Mouse (Mus musculus): ENCODE measurements around the gene Rbms1. TPM values are rescaled to one million over a fixed set of nuclear protein-coding genes. Genes with fewer than 3 reads are reported as not detected.

Gene Rbms1
- polyA plus RNA-seq, 1 experiment from 2014 or later = 50.9 TPM

DNA sequence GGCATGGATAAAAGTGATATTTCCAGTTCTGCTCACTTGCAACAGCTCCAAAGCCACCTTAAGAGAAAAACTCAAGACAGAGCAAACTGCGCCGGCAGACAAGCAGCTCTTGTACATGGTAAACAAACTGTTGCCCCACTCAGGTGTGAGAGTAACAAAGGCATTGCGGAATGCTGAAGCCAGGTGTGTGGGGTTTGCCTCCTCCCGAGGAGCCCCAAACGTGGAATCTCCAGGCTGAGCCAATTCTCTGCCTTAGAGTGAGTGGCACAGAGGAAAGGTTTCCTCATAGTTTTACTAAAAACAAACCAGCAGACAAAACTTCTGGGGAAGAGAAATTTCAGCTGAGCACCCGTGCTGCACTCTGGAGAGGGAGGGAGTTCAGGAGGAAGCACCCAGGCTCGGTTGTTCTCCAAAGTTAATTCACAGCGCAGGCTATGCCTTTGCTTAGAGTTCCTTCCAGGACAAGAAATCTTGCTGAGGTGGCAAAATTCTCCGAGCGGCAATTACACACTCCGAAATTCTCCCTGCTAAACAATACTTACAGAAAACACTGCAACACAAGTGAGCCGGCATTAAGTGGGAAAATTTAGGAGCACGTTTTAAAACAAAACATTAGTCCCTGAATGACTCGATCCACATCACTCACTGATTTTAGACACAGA, 111.8 kb downstream of the Rbms1 start:
- H3K9ac ChIP-seq = no peak overlapping the region
- H3K4me2 ChIP-seq = no peak overlapping the region
- 75% methylated on average over 14 of the region's 14 CpGs for WGBS
- H3K36me3 ChIP-seq (replicated peaks) = no peaks in the 10 kb centered on the region
- no peaks in the 10 kb centered on the region for H3K27me3 ChIP-seq (replicated peaks)
- H3K9me3 ChIP-seq = no peaks in the 10 kb centered on the region
- no peak overlapping the region for H3K4me3 ChIP-seq
- no peak for ATAC-seq (replicated peaks)
- no peaks in the 10 kb centered on the region for H3K4me1 ChIP-seq
- no peak overlapping the region for H3K27ac ChIP-seq

DNA sequence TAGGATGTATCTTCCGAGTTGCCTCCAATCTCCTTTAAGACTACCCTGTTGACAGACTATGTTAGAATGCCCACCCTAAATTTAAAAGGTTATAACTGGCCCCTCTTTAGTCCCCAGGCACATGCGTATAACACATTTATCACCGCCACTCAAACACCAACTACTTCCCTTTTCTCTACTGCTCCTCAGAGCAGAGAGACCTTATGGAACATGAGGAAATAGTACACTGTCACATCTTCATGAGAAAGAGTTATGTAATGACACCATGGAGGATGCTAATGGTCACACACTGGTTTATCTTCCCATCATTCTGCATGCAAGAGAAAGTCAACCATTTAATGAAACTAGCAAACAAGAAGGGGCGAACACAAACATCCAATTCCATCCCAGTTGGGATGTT, 114.5 kb downstream of the Rbms1 start:
- Histone ChIP-seq H3K4me3 (no peak overlapping the region), H3K36me3 (replicated peaks) (no peaks in the 10 kb centered on the region), H3K4me1 (no peaks in the 10 kb centered on the region), H3K27me3 (replicated peaks) (no peaks in the 10 kb centered on the region), H3K4me2 (no peak overlapping the region), H3K9me3 (no peaks in the 10 kb centered on the region), H3K27ac (no peak overlapping the region), H3K9ac (no peak overlapping the region)
- no peak for ATAC-seq (replicated peaks)
- WGBS = 96% methylated on average over 4 of the region's 4 CpGs

DNA sequence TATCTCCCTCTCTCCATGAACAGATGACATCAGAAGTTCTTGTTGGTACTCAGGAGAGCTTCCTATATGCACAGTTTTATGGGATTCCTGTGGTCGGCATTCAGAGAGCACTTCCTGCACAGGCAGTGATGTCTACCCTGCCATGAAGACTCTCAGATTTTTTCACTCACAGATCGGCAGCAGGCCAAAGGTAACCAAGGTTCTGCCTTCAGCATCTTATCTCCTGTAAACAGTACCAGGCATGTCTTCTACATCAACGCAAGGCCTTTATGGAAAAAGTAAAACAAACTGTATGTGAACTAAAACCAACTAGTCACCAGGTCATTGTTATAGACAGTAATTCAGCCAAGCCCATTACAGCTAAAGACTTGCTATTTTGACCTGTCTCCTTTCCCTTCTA, 115.0 kb downstream of the Rbms1 start:
- Histone ChIP-seq H3K27me3 (replicated peaks) (no peaks in the 10 kb centered on the region), H3K9me3 (no peaks in the 10 kb centered on the region), H3K9ac (no peak overlapping the region), H3K4me3 (no peak overlapping the region), H3K4me1 (no peaks in the 10 kb centered on the region), H3K36me3 (replicated peaks) (no peaks in the 10 kb centered on the region), H3K27ac (no peak overlapping the region), H3K4me2 (no peak overlapping the region)
- no peak for ATAC-seq (replicated peaks)
- 94% methylated on average over 3 of the region's 3 CpGs for WGBS

DNA sequence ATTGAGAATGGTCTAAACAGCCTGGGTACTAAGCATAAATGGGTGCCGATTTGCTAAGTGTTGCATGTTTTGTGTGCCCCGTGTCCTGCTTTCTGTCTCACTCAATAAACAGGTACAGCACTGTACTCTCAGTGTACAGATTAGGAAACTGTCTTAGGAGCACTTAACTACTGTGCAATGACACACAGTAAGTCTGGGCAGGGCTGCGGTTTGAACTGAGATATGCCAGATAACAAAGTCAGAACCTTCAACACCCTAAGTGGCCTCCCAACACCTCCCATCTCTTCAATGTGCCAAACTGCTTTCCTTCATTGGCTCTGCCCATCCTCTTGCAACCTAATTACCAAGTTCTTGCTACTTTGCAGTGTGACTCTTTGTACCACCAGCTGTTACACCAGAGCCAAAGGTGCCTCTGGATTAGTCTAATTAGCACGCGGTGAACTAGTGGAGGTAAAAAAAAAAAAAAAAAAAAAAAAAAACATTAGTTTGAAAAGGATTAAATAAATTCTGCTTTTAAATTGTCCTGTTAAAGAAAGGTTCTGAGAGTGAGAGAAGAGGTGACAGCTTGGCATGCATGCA, 117.6 kb downstream of the Rbms1 start:
- WGBS = 55% methylated on average over 5 of the region's 5 CpGs
- no peak overlapping the region for H3K27ac ChIP-seq
- no peaks in the 10 kb centered on the region for H3K4me1 ChIP-seq
- H3K36me3 ChIP-seq (replicated peaks) = no peaks in the 10 kb centered on the region
- H3K4me3 ChIP-seq = no peak overlapping the region
- H3K9me3 ChIP-seq = no peaks in the 10 kb centered on the region
- ATAC-seq (replicated peaks) = no peak
- no peak overlapping the region for H3K9ac ChIP-seq
- H3K27me3 ChIP-seq (replicated peaks) = no peaks in the 10 kb centered on the region
- H3K4me2 ChIP-seq = no peak overlapping the region

DNA sequence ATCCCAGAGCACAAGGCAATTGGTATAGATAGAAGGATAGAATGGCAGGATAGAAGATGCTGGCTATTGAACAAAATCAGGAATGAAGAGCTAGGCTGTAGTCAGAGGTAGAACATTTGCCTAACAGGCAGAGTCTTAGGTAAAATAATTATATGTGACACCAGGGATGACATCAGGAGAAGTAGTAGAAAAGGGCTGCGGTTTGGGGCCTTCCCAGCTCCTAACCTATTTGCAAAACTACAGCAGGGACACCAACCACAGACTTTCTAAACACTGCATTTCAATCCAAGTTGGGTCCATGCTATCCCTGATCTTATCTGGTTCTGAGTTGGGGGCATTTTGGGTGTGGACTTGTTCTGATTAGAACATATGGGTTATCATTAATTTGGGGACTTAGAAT, 118.7 kb downstream of the Rbms1 start:
- no peak for ATAC-seq (replicated peaks)
- WGBS = 92% methylated on average over 1 of the region's 1 CpGs
- H3K4me3 ChIP-seq = no peak overlapping the region

DNA sequence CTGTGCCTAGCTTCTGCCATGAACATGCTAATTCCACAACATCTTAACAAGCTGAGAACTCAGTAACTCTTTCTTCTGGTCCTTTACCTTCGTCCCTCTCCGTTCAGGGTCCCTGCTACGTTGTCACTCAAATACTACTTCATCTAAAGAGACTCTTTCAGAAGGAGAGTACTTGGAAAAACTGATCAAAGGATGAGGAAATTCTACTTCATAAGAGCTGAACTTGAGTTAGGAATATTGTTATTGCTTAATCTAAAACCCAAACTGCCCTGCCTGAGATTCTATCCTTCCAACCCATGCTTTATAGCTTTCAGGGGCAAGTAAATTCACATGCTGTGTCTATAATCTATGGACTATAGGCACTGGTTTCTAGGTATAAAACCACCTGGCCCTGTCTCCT, 119.4 kb downstream of the Rbms1 start:
- no peaks in the 10 kb centered on the region for H3K9me3 ChIP-seq
- 91% methylated on average over 3 of the region's 3 CpGs for WGBS
- no peaks in the 10 kb centered on the region for H3K36me3 ChIP-seq (replicated peaks)
- no peak overlapping the region for H3K9ac ChIP-seq
- no peak overlapping the region for H3K4me3 ChIP-seq
- H3K27ac ChIP-seq = no peak overlapping the region
- no peaks in the 10 kb centered on the region for H3K27me3 ChIP-seq (replicated peaks)
- no peak overlapping the region for H3K4me2 ChIP-seq
- no peak for ATAC-seq (replicated peaks)
- peaks cover 5% of the 10 kb centered on the region; the same call in 1 of the 2 replicates for H3K4me1 ChIP-seq

More for the DNA sequence above, 118.7 kb downstream of the Rbms1 start:
- Histone ChIP-seq H3K27ac (no peak overlapping the region), H3K36me3 (replicated peaks) (no peaks in the 10 kb centered on the region), H3K4me2 (no peak overlapping the region), H3K27me3 (replicated peaks) (no peaks in the 10 kb centered on the region), H3K9ac (no peak overlapping the region), H3K4me1 (no peaks in the 10 kb centered on the region), H3K9me3 (no peaks in the 10 kb centered on the region)

DNA sequence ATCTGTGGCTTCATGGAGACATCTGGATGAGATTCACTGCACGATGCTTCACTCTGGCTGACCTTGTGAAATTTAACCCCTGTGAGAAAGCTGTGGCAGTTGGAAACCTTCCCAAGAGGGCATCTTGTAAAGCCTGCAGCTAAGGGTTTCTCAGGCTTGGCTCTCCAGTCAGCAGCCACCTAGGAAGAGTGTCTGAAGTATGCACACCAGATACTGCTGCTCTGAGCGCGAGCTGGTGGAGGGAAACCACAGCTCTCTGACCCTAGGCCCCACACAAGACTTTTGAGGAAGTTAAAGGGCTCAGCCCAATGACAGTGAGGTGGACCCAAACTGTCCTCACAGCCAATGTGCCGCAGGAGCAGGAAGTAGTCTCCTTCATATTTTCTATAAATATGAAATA, 120.0 kb downstream of the Rbms1 start:
- H3K4me1 ChIP-seq = peaks cover 7% of the 10 kb centered on the region; the same call in 1 of the 2 replicates
- H3K27me3 ChIP-seq (replicated peaks) = no peaks in the 10 kb centered on the region
- ATAC-seq (replicated peaks) = no peak
- H3K9me3 ChIP-seq = no peaks in the 10 kb centered on the region
- H3K4me3 ChIP-seq = no peak overlapping the region
- no peaks in the 10 kb centered on the region for H3K36me3 ChIP-seq (replicated peaks)
- no peak overlapping the region for H3K9ac ChIP-seq
- H3K4me2 ChIP-seq = no peak overlapping the region
- no peak overlapping the region for H3K27ac ChIP-seq
- 75% methylated on average over 4 of the region's 4 CpGs for WGBS

DNA sequence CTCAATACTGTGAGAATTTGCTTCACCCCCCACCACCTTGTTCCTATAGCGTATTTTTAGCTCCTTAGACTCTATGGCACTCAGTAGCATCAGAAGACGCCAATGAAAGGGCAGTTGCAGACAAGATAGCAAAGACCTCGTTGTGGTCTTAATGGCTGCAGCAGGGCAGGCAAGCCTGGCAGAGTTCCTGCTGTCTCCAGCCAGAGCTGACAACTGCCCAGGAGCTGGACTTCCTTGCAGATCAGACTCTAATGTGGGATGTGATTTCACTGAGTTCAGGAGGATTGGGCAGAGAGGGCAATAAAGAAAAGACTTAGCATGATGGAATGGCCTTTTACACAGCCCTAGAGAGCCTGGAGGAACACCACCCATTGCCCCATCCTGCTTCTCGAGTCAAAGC, 122.1 kb downstream of the Rbms1 start:
- Histone ChIP-seq H3K27ac (no peak overlapping the region), H3K36me3 (replicated peaks) (no peaks in the 10 kb centered on the region), H3K9me3 (no peaks in the 10 kb centered on the region), H3K4me3 (no peak overlapping the region), H3K4me2 (no peak overlapping the region), H3K4me1 (peaks cover 11% of the 10 kb centered on the region; the same call in 1 of the 2 replicates), H3K27me3 (replicated peaks) (no peaks in the 10 kb centered on the region), H3K9ac (no peak overlapping the region)
- WGBS = 86% methylated on average over 4 of the region's 4 CpGs
- no peak for ATAC-seq (replicated peaks)

DNA sequence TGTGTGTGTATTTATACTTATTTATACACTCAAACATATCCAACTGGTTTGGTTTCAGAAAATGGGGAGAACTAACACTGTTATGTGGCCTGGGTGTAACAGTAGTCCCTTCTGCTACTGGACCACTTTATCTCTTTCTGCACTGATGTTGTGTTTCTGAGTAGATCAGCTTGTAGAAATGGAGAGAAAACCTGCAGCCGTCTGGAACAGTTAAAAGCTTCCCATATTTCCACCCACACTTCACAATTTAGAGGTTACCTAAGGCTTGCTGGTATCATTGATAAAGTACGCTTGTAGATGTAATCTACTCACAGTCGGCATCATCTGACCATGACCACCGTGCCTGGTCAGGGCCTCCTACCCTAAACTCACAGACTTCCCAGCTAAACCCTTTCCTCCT, 123.5 kb downstream of the Rbms1 start:
- Histone ChIP-seq H3K4me1 (peaks cover 11% of the 10 kb centered on the region; the same call in 1 of the 2 replicates), H3K9ac (no peak overlapping the region), H3K9me3 (no peaks in the 10 kb centered on the region), H3K27ac (no peak overlapping the region), H3K4me3 (no peak overlapping the region), H3K4me2 (no peak overlapping the region), H3K27me3 (replicated peaks) (no peaks in the 10 kb centered on the region), H3K36me3 (replicated peaks) (no peaks in the 10 kb centered on the region)
- no peak for ATAC-seq (replicated peaks)
- 93% methylated on average over 4 of the region's 4 CpGs for WGBS

DNA sequence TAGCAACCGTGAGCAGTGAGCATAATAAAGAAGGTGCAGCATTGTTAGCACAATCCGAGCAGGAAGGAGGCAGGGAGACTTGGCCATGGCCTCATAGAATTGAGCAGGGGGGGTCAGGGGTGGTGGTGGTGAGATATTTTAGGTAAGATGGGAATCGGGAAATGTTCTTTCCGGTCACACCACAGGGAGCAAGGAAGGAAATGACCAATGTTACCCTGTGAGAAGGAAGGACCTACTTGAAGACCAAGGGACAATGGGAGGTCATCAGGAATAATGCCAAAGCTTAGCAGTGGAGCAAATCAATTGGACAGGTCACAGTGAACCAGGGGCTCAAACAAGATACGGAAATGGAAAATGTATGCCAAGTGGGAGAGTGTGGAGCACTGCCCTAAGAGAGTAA, 124.1 kb downstream of the Rbms1 start:
- H3K27me3 ChIP-seq (replicated peaks) = no peaks in the 10 kb centered on the region
- H3K4me3 ChIP-seq = no peak overlapping the region
- no peak overlapping the region for H3K4me2 ChIP-seq
- no peak for ATAC-seq (replicated peaks)
- no peak overlapping the region for H3K9ac ChIP-seq
- H3K4me1 ChIP-seq = peaks cover 11% of the 10 kb centered on the region; the same call in 1 of the 2 replicates
- H3K36me3 ChIP-seq (replicated peaks) = no peaks in the 10 kb centered on the region
- 53% methylated on average over 5 of the region's 5 CpGs for WGBS
- no peaks in the 10 kb centered on the region for H3K9me3 ChIP-seq
- H3K27ac ChIP-seq = no peak overlapping the region

DNA sequence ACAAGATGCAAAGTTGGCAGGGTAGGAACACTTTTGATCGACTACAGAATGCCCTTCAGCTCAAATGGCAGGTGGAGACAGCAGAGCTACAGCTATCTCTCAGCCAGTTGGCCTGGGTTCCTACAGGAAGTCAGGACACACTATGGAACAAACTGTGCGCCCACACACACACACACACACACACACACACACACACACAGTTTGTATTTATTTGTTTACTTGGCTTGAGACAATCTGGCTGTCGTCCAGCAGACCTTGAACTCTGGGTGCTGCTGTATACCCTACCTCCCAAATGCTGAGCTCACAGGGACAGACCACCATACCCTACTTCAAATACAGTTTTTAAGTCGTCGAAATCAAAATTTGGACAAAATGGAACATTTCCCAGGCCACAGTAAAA, 125.4 kb downstream of the Rbms1 start:
- no peak overlapping the region for H3K4me3 ChIP-seq
- WGBS = 72% methylated on average over 5 of the region's 5 CpGs
- H3K9me3 ChIP-seq = no peaks in the 10 kb centered on the region
- no peaks in the 10 kb centered on the region for H3K36me3 ChIP-seq (replicated peaks)
- no peak overlapping the region for H3K4me2 ChIP-seq
- no peak for ATAC-seq (replicated peaks)
- no peak overlapping the region for H3K27ac ChIP-seq
- peaks cover 11% of the 10 kb centered on the region; the same call in 1 of the 2 replicates for H3K4me1 ChIP-seq
- no peak overlapping the region for H3K9ac ChIP-seq
- no peaks in the 10 kb centered on the region for H3K27me3 ChIP-seq (replicated peaks)

DNA sequence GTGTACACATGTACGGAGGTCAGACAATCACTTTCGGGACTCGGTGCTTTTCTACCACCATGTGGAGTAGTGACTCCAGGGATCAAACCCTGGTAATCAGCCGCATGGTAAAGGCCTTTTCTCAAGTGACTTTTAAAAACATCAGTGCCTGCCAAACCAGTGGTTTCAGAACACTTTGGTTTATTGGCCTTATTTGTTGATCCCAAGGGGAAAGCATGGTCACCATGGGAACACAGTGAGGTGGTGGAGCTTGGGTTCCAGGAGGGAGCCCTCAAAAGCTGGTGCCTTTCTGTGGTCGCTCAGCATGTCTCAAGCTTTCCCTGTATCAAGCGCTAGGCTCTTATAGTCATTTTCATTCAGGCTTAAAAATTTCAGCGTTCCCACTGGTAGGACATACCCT, 126.8 kb downstream of the Rbms1 start:
- H3K9ac ChIP-seq = no peak overlapping the region
- no peak overlapping the region for H3K4me3 ChIP-seq
- H3K27ac ChIP-seq = no peak overlapping the region
- no peak overlapping the region for H3K4me2 ChIP-seq
- H3K4me1 ChIP-seq = peaks cover 20% of the 10 kb centered on the region
- WGBS = 85% methylated on average over 7 of the region's 7 CpGs
- H3K27me3 ChIP-seq (replicated peaks) = no peaks in the 10 kb centered on the region
- ATAC-seq (replicated peaks) = no peak
- H3K9me3 ChIP-seq = no peaks in the 10 kb centered on the region
- no peaks in the 10 kb centered on the region for H3K36me3 ChIP-seq (replicated peaks)

DNA sequence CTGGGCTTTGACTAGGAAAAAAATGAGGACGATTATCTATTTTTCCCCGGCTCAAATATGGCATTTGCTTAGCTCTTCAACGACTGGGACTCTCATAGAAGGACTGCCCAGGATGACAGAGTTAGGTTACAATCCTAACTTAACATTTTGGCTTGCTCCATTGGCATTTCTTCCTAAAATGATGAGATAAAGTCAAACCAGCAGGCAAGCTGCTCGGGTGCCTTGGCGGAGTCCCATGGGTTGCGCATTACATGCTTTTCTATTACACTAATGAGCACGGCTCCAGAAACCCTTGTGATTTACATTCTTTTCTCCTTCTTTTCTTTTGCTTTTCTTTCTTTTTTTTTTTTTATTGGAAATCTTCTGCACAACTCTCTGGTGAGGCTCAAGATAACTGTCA, 128.7 kb downstream of the Rbms1 start:
- H3K27ac ChIP-seq = no peak overlapping the region
- H3K4me1 ChIP-seq = peaks cover 20% of the 10 kb centered on the region
- H3K4me3 ChIP-seq = no peak overlapping the region
- no peak overlapping the region for H3K4me2 ChIP-seq
- no peak for ATAC-seq (replicated peaks)
- H3K9ac ChIP-seq = no peak overlapping the region
- no peaks in the 10 kb centered on the region for H3K27me3 ChIP-seq (replicated peaks)
- WGBS = 68% methylated on average over 7 of the region's 7 CpGs
- no peaks in the 10 kb centered on the region for H3K36me3 ChIP-seq (replicated peaks)
- no peaks in the 10 kb centered on the region for H3K9me3 ChIP-seq
